Mouse (Mus musculus): ENCODE measurements around the gene Duoxa1.

GRCm38 (mm10) chr2:122356187-122356586 lies 42.7 kb upstream of the Duoxa1 start:
- TF ChIP-seq CTCF (conservative IDR thresholded peaks at IDR 0.05; ENCODE audit: low read length) (no peak), NANOG (IDR thresholded peaks at IDR 0.05; ENCODE audit: borderline replicate concordance, low read length) (no peak)
